Mouse (Mus musculus) thymus, adult 2 months (tissue): ENCODE measurements around the gene Cilp.

Experiments
- CTCF ChIP-seq: fragments of 200-500 bp; IDR thresholded peaks from 2 replicates; pipeline ENCODE4 v1.5.1; 2012; ENCODE audit warnings: mild to moderate bottlenecking, control low read depth, low read length, moderate library complexity, borderline replicate concordance; ENCODE audit not compliant: control insufficient read depth, poor library complexity, insufficient read depth; ENCODE audit errors: extremely low read depth
- POLR2A ChIP-seq: fragments of 200-500 bp; IDR thresholded peaks from 2 replicates; pipeline ENCODE4 v1.6.1; 2012; ENCODE audit warnings: mild to moderate bottlenecking, low read length, control low read depth, moderate library complexity; ENCODE audit not compliant: control insufficient read depth, poor library complexity, insufficient read depth; ENCODE audit errors: extremely low read depth

DNA sequence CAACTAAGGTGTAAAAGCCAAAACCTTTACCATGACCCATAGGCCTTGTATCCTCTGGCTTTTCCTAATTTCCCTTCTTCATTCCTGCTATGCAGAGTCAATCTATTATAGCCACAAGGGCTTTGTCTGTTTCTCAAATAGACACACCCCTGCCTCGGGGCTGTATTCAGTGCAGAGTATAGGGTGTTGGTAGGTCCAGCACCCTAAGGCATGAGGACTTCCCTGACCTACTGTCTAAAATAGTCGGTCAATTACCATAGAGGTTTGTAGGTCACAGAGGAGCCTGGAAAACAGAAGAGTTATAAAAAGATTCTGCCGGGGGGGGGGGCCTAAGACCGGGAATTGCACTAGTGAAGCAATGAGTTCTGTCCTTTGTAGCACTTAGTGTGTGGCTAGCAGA is 8.9 kb downstream of the Cilp start:
- no peak for TF ChIP-seq CTCF
- TF ChIP-seq POLR2A = no peak
